In the genomic region with DNA sequence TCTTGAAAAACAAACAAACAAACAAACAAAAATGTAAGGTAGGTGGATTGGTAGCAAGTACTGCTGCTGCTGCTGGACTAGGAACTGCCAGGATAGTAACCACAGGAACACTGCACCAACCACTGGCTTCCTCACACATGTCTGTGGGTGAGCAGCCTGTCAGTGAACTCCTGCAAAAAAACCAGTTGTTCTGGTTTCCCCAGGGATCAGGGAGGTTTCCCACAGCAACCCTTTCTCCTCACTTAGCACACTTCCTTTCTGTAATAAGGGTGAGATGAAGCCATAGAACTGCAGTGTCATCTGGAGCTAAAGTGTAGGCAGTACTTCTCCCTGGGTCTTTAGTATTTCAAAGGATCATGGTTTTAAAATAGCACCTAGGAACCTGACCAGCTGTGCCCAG, we compare ENCODE assay signal across 18 mouse cellular contexts. TPM values are rescaled to one million over a fixed set of nuclear protein-coding genes. Genes with fewer than 3 reads are reported as not detected.
DNase-seq lines count a peak whose midpoint lies in the region; ATAC-seq and TF ChIP-seq lines count a peak whose summit lies in the region.
"Had no signal": no experiment of that assay in that cellular context is flagged by ENCODE, and none has a peak within 500 bp of the region (broad histone marks: within the 10 kb centered on the region; RNA-seq: fewer than 3 reads in every experiment).

No protein-coding gene starts in this region.

- H3K4me1 ChIP-seq in embryonic facial prominence, embryonic 12.5 days: no peaks in the 10 kb centered on the region; the same call in 1 of the 2 replicates
- H3K4me1 ChIP-seq in intestine, embryonic 16.5 days (ENCODE audit: control insufficient read depth, insufficient read depth, low read length): no peaks in the 10 kb centered on the region
- no peaks in the 10 kb centered on the region for H3K4me1 ChIP-seq in stomach, postnatal 0 days (replicated peaks; ENCODE audit: control insufficient read depth, insufficient read depth)
- H3K4me1 ChIP-seq: liver, embryonic 15.5 days; midbrain, embryonic 12.5 days had no signal

- H3K36me3 ChIP-seq in embryonic facial prominence, embryonic 12.5 days: no peaks in the 10 kb centered on the region
- no peaks in the 10 kb centered on the region for H3K36me3 ChIP-seq in intestine, embryonic 16.5 days (ENCODE audit: control insufficient read depth, insufficient read depth, low read length)
- no peaks in the 10 kb centered on the region for H3K36me3 ChIP-seq in stomach, postnatal 0 days (ENCODE audit: control insufficient read depth, insufficient read depth, low read length)
- H3K36me3 ChIP-seq: liver, embryonic 15.5 days; midbrain, embryonic 12.5 days had no signal

- no peak overlapping the region for H3K9ac ChIP-seq in embryonic facial prominence, embryonic 12.5 days
- no peak overlapping the region for H3K9ac ChIP-seq in intestine, embryonic 16.5 days (ENCODE audit: low read depth, low read length)
- H3K9ac ChIP-seq in stomach, postnatal 0 days (ENCODE audit: low read length): no peak overlapping the region
- H3K9ac ChIP-seq: liver, embryonic 15.5 days; midbrain, embryonic 12.5 days had no signal

- TF ChIP-seq CTCF in stomach, postnatal 0 days (IDR thresholded peaks at IDR 0.05; ENCODE audit: low read depth): no peak

- H3K9me3 ChIP-seq in embryonic facial prominence, embryonic 12.5 days: no peaks in the 10 kb centered on the region
- no peaks in the 10 kb centered on the region for H3K9me3 ChIP-seq in intestine, embryonic 16.5 days (ENCODE audit: control insufficient read depth, low read length)
- no peaks in the 10 kb centered on the region for H3K9me3 ChIP-seq in stomach, postnatal 0 days (ENCODE audit: control insufficient read depth, low read length)
- H3K9me3 ChIP-seq: liver, embryonic 15.5 days; midbrain, embryonic 12.5 days had no signal

- H3K4me3 ChIP-seq in embryonic facial prominence, embryonic 12.5 days: no peak overlapping the region
- H3K4me3 ChIP-seq in intestine, embryonic 16.5 days (ENCODE audit: low read length): no peak overlapping the region
- H3K4me3 ChIP-seq in stomach, postnatal 0 days (ENCODE audit: low read depth, low read length): no peak overlapping the region
- H3K4me3 ChIP-seq: liver, embryonic 15.5 days; midbrain, embryonic 12.5 days had no signal

- H3K4me2 ChIP-seq in embryonic facial prominence, embryonic 12.5 days (replicated peaks): no peak overlapping the region
- no peak overlapping the region for H3K4me2 ChIP-seq in intestine, embryonic 16.5 days (ENCODE audit: low read depth, low read length)
- H3K4me2 ChIP-seq in stomach, postnatal 0 days (replicated peaks; ENCODE audit: low read depth): no peak overlapping the region
- H3K4me2 ChIP-seq: liver, embryonic 15.5 days; midbrain, embryonic 12.5 days had no signal

- no peak overlapping the region for H3K27ac ChIP-seq in embryonic facial prominence, embryonic 12.5 days
- no peak overlapping the region for H3K27ac ChIP-seq in intestine, embryonic 16.5 days (ENCODE audit: low read length)
- H3K27ac ChIP-seq in stomach, postnatal 0 days (replicated peaks): peak overlapping the region; percentile 61; the same call in 1 of the 2 replicates
- H3K27ac ChIP-seq: liver, embryonic 15.5 days; midbrain, embryonic 12.5 days had no signal

- no peak for TF ChIP-seq EP300 in stomach, postnatal 0 days (optimal IDR thresholded peaks at IDR 0.05)

- no peaks in the 10 kb centered on the region for H3K27me3 ChIP-seq in embryonic facial prominence, embryonic 12.5 days
- H3K27me3 ChIP-seq in intestine, embryonic 16.5 days (replicated peaks; ENCODE audit: control insufficient read depth, insufficient read depth, low read length): no peaks in the 10 kb centered on the region
- H3K27me3 ChIP-seq in stomach, postnatal 0 days (ENCODE audit: control insufficient read depth, insufficient read depth, low read length): no peaks in the 10 kb centered on the region
- H3K27me3 ChIP-seq: CH12.LX; liver, embryonic 15.5 days; midbrain, embryonic 12.5 days had no signal

- DNase-seq in urinary bladder, postnatal 14 days (ENCODE audit: low spot score): peak; percentile 65
- DNase-seq in urinary bladder, postnatal 10 days (ENCODE audit: low spot score): no peak
- DNase-seq in stomach, postnatal 0 days (ENCODE audit: low spot score): peak; percentile 54
- DNase-seq in retina, postnatal 1 day: no peak
- DNase-seq: cerebellum, adult 11-12 months; embryo, embryonic 11 days; heart, postnatal 14 days; right cerebral cortex, postnatal 4 days; thymus, postnatal 4 days had no signal

- ATAC-seq in embryonic facial prominence, embryonic 12.5 days (ENCODE audit: insufficient number of reproducible peaks, insufficient read depth, low FRiP score, low TSS enrichment): 0 out of 2 replicates have a peak, but pooled peaks have one; percentile 22
- peak; percentile 80 for ATAC-seq in intestine, embryonic 16.5 days
- peak; percentile 92 for ATAC-seq in stomach, postnatal 0 days (ENCODE audit: low FRiP score, low TSS enrichment)
- no peak for ATAC-seq in inflammation-experienced regulatory T-cells, adult 6 months
- ATAC-seq: hindbrain, embryonic 16.5 days had no signal

RNA-seq across cellular contexts. Expression of a gene that starts 9.1 kb away (rescaled TPM):
- polyA plus RNA-seq in embryonic facial prominence, embryonic 12.5 days (2016; fragmentation: Nextera tagmentation; extraction: Ambion mirVana): 106 and 107 TPM in 2 replicates
- polyA plus RNA-seq in intestine, embryonic 16.5 days (2015; fragmentation: Nextera tagmentation; extraction: Ambion mirVana): 53.0 and 54.9 TPM in 2 replicates
- polyA plus RNA-seq in stomach, postnatal 0 days (2015; fragmentation: Nextera tagmentation; extraction: Ambion mirVana): 44.6 and 46.4 TPM in 2 replicates
- 10 to 100 TPM; 37.7 to 49.5 (median 44.7) TPM for polyA plus RNA-seq in inflammation-experienced regulatory T-cells, adult 6 months (2017; shearing (Covaris generic))

RNA-seq across cellular contexts. Expression of a gene that starts 50.3 kb away (rescaled TPM):
- not detected in 2 replicates for polyA plus RNA-seq in embryonic facial prominence, embryonic 12.5 days (2016; fragmentation: Nextera tagmentation; extraction: Ambion mirVana)
- polyA plus RNA-seq in intestine, embryonic 16.5 days (2015; fragmentation: Nextera tagmentation; extraction: Ambion mirVana): not detected in 2 replicates
- 0.12 TPM in 1 of 2 replicates, not detected in the other for polyA plus RNA-seq in stomach, postnatal 0 days (2015; fragmentation: Nextera tagmentation; extraction: Ambion mirVana)
- polyA plus RNA-seq in inflammation-experienced regulatory T-cells, adult 6 months (2017; shearing (Covaris generic)): not detected
- polyA plus RNA-seq: forebrain, embryonic 11.5 days; limb, embryonic 11.5 days; liver, embryonic 15.5 days; midbrain, embryonic 12.5 days had no signal

RNA-seq across cellular contexts. Expression of a gene that starts 59.4 kb away (rescaled TPM):
- 16.0 and 19.6 TPM in 2 replicates for polyA plus RNA-seq in embryonic facial prominence, embryonic 12.5 days (2016; fragmentation: Nextera tagmentation; extraction: Ambion mirVana)
- polyA plus RNA-seq in intestine, embryonic 16.5 days (2015; fragmentation: Nextera tagmentation; extraction: Ambion mirVana): 5.9 and 6.3 TPM in 2 replicates
- 4.8 and 5.2 TPM in 2 replicates for polyA plus RNA-seq in stomach, postnatal 0 days (2015; fragmentation: Nextera tagmentation; extraction: Ambion mirVana)
- 10 to 100 TPM in 1 of 3 experiments, 1 to 10 TPM in 2; 4.4 to 14.3 (median 6.1) TPM for polyA plus RNA-seq in inflammation-experienced regulatory T-cells, adult 6 months (2017; shearing (Covaris generic))

Comparison
In these comparisons a context has a peak if more than half of its experiments do, and no peak if none do; other contexts are left out.
1. DNase-seq: peak in urinary bladder, postnatal 14 days (single experiment) and stomach, postnatal 0 days (single experiment); none in urinary bladder, postnatal 10 days (single experiment) and retina, postnatal 1 day (single experiment).